Mouse (Mus musculus) midbrain, embryonic 11.5 days (tissue): Measurements from ENCODE around the gene Apoa5. TPM values are rescaled to one million over a fixed set of nuclear protein-coding genes. Genes with fewer than 3 reads are reported as not detected.

Experiments used
- ATAC-seq: fragments of 200-750 bp; cut with Nextera tagmentation; 2 replicates; pipeline ENCODE4 v1.8.0; 2017; ENCODE audit warnings: moderate TSS enrichment, moderate library complexity; ENCODE audit not compliant: low FRiP score
- DNase-seq: peaks from one replicate; pipeline ENCODE4 v3.0.0; 2015; ENCODE audit warnings: low spot score; ENCODE audit errors: missing footprints
- H3K27ac ChIP-seq: fragments of 300-500 bp; sonication (generic); 2 replicates; pipeline ENCODE4 v1.5.1; 2014; ENCODE audit warnings: low read depth, low read length
- H3K27me3 ChIP-seq: fragments of 300-500 bp; sonication (generic); 2 replicates; pipeline ENCODE4 v1.6.1; 2014; ENCODE audit warnings: mild to moderate bottlenecking, low read length, moderate library complexity, mixed read lengths; ENCODE audit not compliant: control insufficient read depth, insufficient read depth
- H3K36me3 ChIP-seq: fragments of 300-500 bp; sonication (generic); 2 replicates; pipeline ENCODE4 v1.6.1; 2014; ENCODE audit warnings: mild to moderate bottlenecking, low read length, moderate library complexity, mixed read lengths; ENCODE audit not compliant: control insufficient read depth, insufficient read depth
- H3K4me1 ChIP-seq: fragments of 300-500 bp; sonication (generic); 2 replicates; pipeline ENCODE4 v1.6.1; 2014; ENCODE audit warnings: low read length; ENCODE audit not compliant: control insufficient read depth, insufficient read depth
- H3K4me2 ChIP-seq: fragments of 300-500 bp; sonication (generic); 2 replicates; pipeline ENCODE4 v1.6.1; 2014; ENCODE audit warnings: mild to moderate bottlenecking, moderate library complexity
- H3K4me3 ChIP-seq: fragments of 300-500 bp; sonication (generic); 2 replicates; pipeline ENCODE4 v1.5.1; 2014; ENCODE audit warnings: low read depth, low read length
- H3K9ac ChIP-seq: fragments of 300-500 bp; sonication (generic); 2 replicates; pipeline ENCODE4 v1.6.1; 2014; ENCODE audit warnings: low read length
- H3K9me3 ChIP-seq: fragments of 300-500 bp; sonication (generic); 2 replicates; pipeline ENCODE4 v1.6.1; 2016; ENCODE audit warnings: low read length; ENCODE audit not compliant: control insufficient read depth
- WGBS: fragments of 180-500 bp; shearing (Covaris S2); extraction: QIAGEN DNeasy Blood & Tissue Kit; methylation state at CpG from one replicate; pipeline ENCODE4 v1.1.7; 2014; 5-methylcytosine and 5-hydroxymethylcytosine counted together
- polyA plus RNA-seq: library from polyadenylated mRNA; unstranded; fragments of >200 nt; fragmentation: Nextera tagmentation; extraction: Ambion mirVana; gene quantifications from 2 replicates; pipeline ENCODE4 v1.2.1, GENCODE M21; 2014

Apoa5 gene
- polyA plus RNA-seq, 1 experiment from 2014 or later = 0.15 TPM

- no peaks in the 10 kb centered on the region; the same call in 1 of the 2 replicates for H3K27me3 ChIP-seq
- peaks cover 19% of the 10 kb centered on the region for H3K36me3 ChIP-seq
- H3K27ac ChIP-seq = no peak overlapping the region
- no peak overlapping the region for H3K9ac ChIP-seq
- DNase-seq = no peak
- no peak overlapping the region for H3K4me3 ChIP-seq
- ATAC-seq = no peak
- no peak overlapping the region for H3K4me2 ChIP-seq
- H3K4me1 ChIP-seq = peaks cover 6% of the 10 kb centered on the region
- 89% methylated on average over 9 of the region's 9 CpGs for WGBS
- no peaks in the 10 kb centered on the region for H3K9me3 ChIP-seq
Measured at GRCm38 (mm10) chr9:46274494-46274893, 6.1 kb downstream of the Apoa5 start.

GRCm38 (mm10) chr9:46282631-46283436, 14.4 kb downstream of the Apoa5 start, which contains the start of gene Bud13:
Gene Bud13, plus strand, starts transcription at chr9:46283008.
- no peaks in the 10 kb centered on the region for H3K9me3 ChIP-seq
- H3K36me3 ChIP-seq = peaks cover 19% of the 10 kb centered on the region
- peaks cover 6% of the 10 kb centered on the region for H3K4me1 ChIP-seq
- H3K27me3 ChIP-seq = no peaks in the 10 kb centered on the region
- DNase-seq (peak; percentile 100), ATAC-seq (peak; percentile 92)
- H3K27ac ChIP-seq = peak within 1 kb of the TSS; percentile 60; the same call in 1 of the 2 replicates
- WGBS = under 1% methylated on average over 55 of the region's 55 CpGs
- peak within 1 kb of the TSS; percentile 84 for H3K4me3 ChIP-seq
- peak within 1 kb of the TSS; percentile 57 for H3K4me2 ChIP-seq
- peak within 1 kb of the TSS; percentile 87 for H3K9ac ChIP-seq

- Histone ChIP-seq H3K27ac (no peak overlapping the region), H3K27me3 (no peaks in the 10 kb centered on the region), H3K9ac (no peak overlapping the region), H3K4me1 (no peaks in the 10 kb centered on the region), H3K36me3 (no peaks in the 10 kb centered on the region; the same call in 1 of the 2 replicates), H3K4me3 (no peak overlapping the region), H3K4me2 (no peak overlapping the region), H3K9me3 (no peaks in the 10 kb centered on the region)
- ATAC-seq (no peak), DNase-seq (no peak)
- WGBS = 90% methylated on average over 4 of the region's 4 CpGs
Measured at GRCm38 (mm10) chr9:46298381-46298780, 29.9 kb downstream of the Apoa5 start.

GRCm38 (mm10) chr9:46302142-46302541, 33.7 kb downstream of the Apoa5 start:
- ATAC-seq = no peak
- Histone ChIP-seq H3K4me1 (no peaks in the 10 kb centered on the region), H3K9me3 (no peaks in the 10 kb centered on the region), H3K9ac (no peak overlapping the region), H3K36me3 (no peaks in the 10 kb centered on the region; the same call in 1 of the 2 replicates), H3K4me2 (no peak overlapping the region), H3K27me3 (no peaks in the 10 kb centered on the region), H3K27ac (no peak overlapping the region), H3K4me3 (no peak overlapping the region)
- DNase-seq = peak; percentile 93
- WGBS = 22% methylated on average over 2 of the region's 2 CpGs

GRCm38 (mm10) chr9:46309121-46309520, 40.7 kb downstream of the Apoa5 start:
- Histone ChIP-seq H3K4me3 (no peak overlapping the region), H3K27me3 (no peaks in the 10 kb centered on the region), H3K36me3 (no peaks in the 10 kb centered on the region), H3K9ac (no peak overlapping the region), H3K4me2 (no peak overlapping the region), H3K27ac (no peak overlapping the region), H3K4me1 (no peaks in the 10 kb centered on the region), H3K9me3 (no peaks in the 10 kb centered on the region)
- no peak for ATAC-seq
- WGBS = 12% methylated on average over 7 of the region's 7 CpGs
- no peak for DNase-seq

GRCm38 (mm10) chr9:46314507-46314906, 46.1 kb downstream of the Apoa5 start:
- Histone ChIP-seq H3K27me3 (no peaks in the 10 kb centered on the region), H3K4me1 (peaks cover 12% of the 10 kb centered on the region), H3K36me3 (no peaks in the 10 kb centered on the region), H3K27ac (no peak overlapping the region), H3K4me2 (no peak overlapping the region), H3K9ac (no peak overlapping the region), H3K9me3 (no peaks in the 10 kb centered on the region), H3K4me3 (no peak overlapping the region)
- WGBS = 2% methylated on average over 4 of the region's 4 CpGs
- ATAC-seq (peak; percentile 73), DNase-seq (peak; percentile 97)

GRCm38 (mm10) chr9:46314921-46315320, 46.5 kb downstream of the Apoa5 start:
- H3K27me3 ChIP-seq = no peaks in the 10 kb centered on the region
- no peak overlapping the region for H3K27ac ChIP-seq
- H3K9ac ChIP-seq = no peak overlapping the region
- no peak overlapping the region for H3K4me2 ChIP-seq
- H3K4me3 ChIP-seq = no peak overlapping the region
- H3K9me3 ChIP-seq = no peaks in the 10 kb centered on the region
- peaks cover 12% of the 10 kb centered on the region for H3K4me1 ChIP-seq
- ATAC-seq = peak; percentile 31; the same call in 1 of the 2 replicates
- no peaks in the 10 kb centered on the region for H3K36me3 ChIP-seq
- no peak for DNase-seq
- 50% methylated on average over 2 of the region's 2 CpGs for WGBS

GRCm38 (mm10) chr9:46315807-46316365, 47.5 kb downstream of the Apoa5 start:
- Histone ChIP-seq H3K27ac (peak overlapping the region; percentile 9; the same call in 1 of the 2 replicates), H3K36me3 (no peaks in the 10 kb centered on the region), H3K4me1 (peaks cover 12% of the 10 kb centered on the region), H3K4me3 (no peak overlapping the region), H3K27me3 (no peaks in the 10 kb centered on the region), H3K9me3 (no peaks in the 10 kb centered on the region), H3K4me2 (peak overlapping the region; percentile 19; the same call in 1 of the 2 replicates), H3K9ac (peak overlapping the region; percentile 16)
- DNase-seq = peak; percentile 88
- peak; percentile 64 for ATAC-seq
- WGBS = 23% methylated on average over 11 of the region's 11 CpGs

- peak overlapping the region; percentile 20; the same call in 1 of the 2 replicates for H3K9ac ChIP-seq
- DNase-seq (peak; percentile 86), ATAC-seq (no peak)
- peaks cover 12% of the 10 kb centered on the region for H3K4me1 ChIP-seq
- no peak overlapping the region for H3K4me2 ChIP-seq
- WGBS = 21% methylated on average over 5 of the region's 5 CpGs
- H3K4me3 ChIP-seq = no peak overlapping the region
- H3K27me3 ChIP-seq = no peaks in the 10 kb centered on the region
- no peaks in the 10 kb centered on the region for H3K9me3 ChIP-seq
- H3K27ac ChIP-seq = 0 out of 2 replicates have a peak overlapping the region, but pooled peaks have one; percentile 9
- no peaks in the 10 kb centered on the region for H3K36me3 ChIP-seq
Measured at GRCm38 (mm10) chr9:46316388-46316787, 48.0 kb downstream of the Apoa5 start.
